ENCODE assay signal across 7 mouse cellular contexts in the genomic region with DNA sequence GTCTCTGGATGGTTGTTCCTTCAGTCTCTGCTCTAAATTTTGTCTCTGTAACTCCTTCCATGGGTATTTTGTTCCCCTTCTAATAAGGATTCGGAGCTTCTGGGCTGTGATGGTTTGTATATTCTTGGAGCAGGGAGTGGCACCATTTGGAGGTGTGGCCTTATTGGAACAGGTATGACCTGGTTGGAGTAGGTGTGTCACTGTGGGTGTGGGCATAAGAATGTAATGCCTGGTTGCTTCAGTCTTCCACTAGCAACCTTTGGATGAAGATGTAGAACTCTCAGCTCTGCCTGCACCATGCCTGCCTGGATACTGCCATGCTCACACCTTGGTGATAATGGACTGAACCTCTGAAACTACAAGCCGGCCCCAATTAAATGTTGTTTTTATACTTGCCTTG. TPM values are rescaled to one million over a fixed set of nuclear protein-coding genes. Genes with fewer than 3 reads are reported as not detected.
"Had no signal": no experiment of that assay in that cellular context is flagged by ENCODE, and none has a peak within 500 bp of the region (broad histone marks: within the 10 kb centered on the region; RNA-seq: fewer than 3 reads in every experiment).

No protein-coding gene starts in this region.

RNA-seq across cellular contexts. Expression of gene Npc1l1, which starts 24.7 kb away (rescaled TPM):
- polyA plus RNA-seq: embryonic facial prominence, embryonic 10.5 days; embryonic facial prominence, embryonic 11.5 days; erythroblast, embryonic 14.5 days; forebrain, embryonic 10.5 days; forebrain, embryonic 11.5 days; forebrain, embryonic 12.5 days; forebrain, postnatal 0 days had no signal
